Mouse (Mus musculus): ENCODE results near the gene Dst.

Gene Dst

GRCm38 (mm10) chr1:34139191-34139853 is 231.3 kb downstream of the Dst start:
- DNase-seq, result no peak

GRCm38 (mm10) chr1:34139871-34140471 is 231.9 kb downstream of the Dst start:
- DNase-seq, result peak; percentile 84 to 92

- DNase-seq, result no peak
These were observed 232.7 kb downstream of the Dst start for GRCm38 (mm10) chr1:34140686-34141085.

GRCm38 (mm10) chr1:34142951-34143580 is 235.0 kb downstream of the Dst start:
- DNase-seq, result no peak

GRCm38 (mm10) chr1:34144826-34145225 is 236.8 kb downstream of the Dst start:
- DNase-seq, result peak; percentile 61 to 67

GRCm38 (mm10) chr1:34148039-34148438 is 240.0 kb downstream of the Dst start:
- DNase-seq, result peak; percentile 12 to 45

- DNase-seq, result no peak
These were observed 242.5 kb downstream of the Dst start for GRCm38 (mm10) chr1:34150416-34151093.

- DNase-seq, result no peak
These were observed 244.7 kb downstream of the Dst start for GRCm38 (mm10) chr1:34152683-34153082.

- DNase-seq, result no peak
These were observed 248.0 kb downstream of the Dst start for GRCm38 (mm10) chr1:34156058-34156457.

- no peak for DNase-seq
These were observed 249.7 kb downstream of the Dst start for GRCm38 (mm10) chr1:34157702-34158101.

- no peak for DNase-seq
These were observed 250.8 kb downstream of the Dst start for GRCm38 (mm10) chr1:34158822-34159221.

GRCm38 (mm10) chr1:34159898-34160297 is 251.9 kb downstream of the Dst start:
- no peak for DNase-seq

GRCm38 (mm10) chr1:34164616-34165295 is 256.7 kb downstream of the Dst start:
- peak; percentile 76 to 84 for DNase-seq

GRCm38 (mm10) chr1:34165926-34166325 is 257.9 kb downstream of the Dst start:
- DNase-seq, result no peak

- DNase-seq, result peak; percentile 12 to 31
These were observed 259.4 kb downstream of the Dst start for GRCm38 (mm10) chr1:34167151-34168057.

GRCm38 (mm10) chr1:34169086-34169485 is 261.1 kb downstream of the Dst start:
- DNase-seq, result no peak

- DNase-seq, result no peak
These were observed 266.5 kb downstream of the Dst start for GRCm38 (mm10) chr1:34174517-34174916.

- DNase-seq, result no peak
These were observed 266.9 kb downstream of the Dst start for GRCm38 (mm10) chr1:34174961-34175360.

- DNase-seq, result no peak
These were observed 270.1 kb downstream of the Dst start for GRCm38 (mm10) chr1:34178022-34178727.

GRCm38 (mm10) chr1:34179756-34180155 is 271.7 kb downstream of the Dst start:
- no peak for DNase-seq

Measured in lung, adult 18-20 months (tissue).